Mouse (Mus musculus) induced T-regulatory cell, adult 2 months (primary cell): ENCODE results near the gene Sox30.
"Not testable (repeated sequence)": the region's sequence is repeated elsewhere in the genome, so short reads cannot be mapped to it uniquely, and the experiment has no call there.

Source experiments
- DNase-seq: peaks from one replicate; pipeline ENCODE4 v3.0.0-alpha.2; 2012; ENCODE audit warnings: low read depth

The Sox30 gene

DNA sequence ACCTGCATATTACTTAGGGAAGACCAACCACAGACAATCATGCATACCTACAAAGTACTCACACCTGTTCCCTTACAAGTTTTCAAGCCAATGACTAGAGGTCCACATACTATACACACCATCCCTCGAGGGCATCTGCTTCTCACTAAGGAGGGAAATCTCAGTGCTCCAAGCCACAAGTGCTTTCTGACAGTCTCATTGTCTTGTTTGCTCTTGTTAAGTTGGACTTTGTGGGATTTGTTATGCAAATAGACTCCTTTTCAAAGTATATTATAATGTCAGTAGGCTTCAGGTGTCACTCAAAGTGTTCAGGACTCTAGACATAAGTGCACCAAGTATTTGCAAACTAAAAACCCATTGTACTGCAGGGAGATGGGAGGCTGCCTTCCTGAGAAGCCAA, 40.1 kb downstream of the Sox30 start:
- no peak for DNase-seq

DNA sequence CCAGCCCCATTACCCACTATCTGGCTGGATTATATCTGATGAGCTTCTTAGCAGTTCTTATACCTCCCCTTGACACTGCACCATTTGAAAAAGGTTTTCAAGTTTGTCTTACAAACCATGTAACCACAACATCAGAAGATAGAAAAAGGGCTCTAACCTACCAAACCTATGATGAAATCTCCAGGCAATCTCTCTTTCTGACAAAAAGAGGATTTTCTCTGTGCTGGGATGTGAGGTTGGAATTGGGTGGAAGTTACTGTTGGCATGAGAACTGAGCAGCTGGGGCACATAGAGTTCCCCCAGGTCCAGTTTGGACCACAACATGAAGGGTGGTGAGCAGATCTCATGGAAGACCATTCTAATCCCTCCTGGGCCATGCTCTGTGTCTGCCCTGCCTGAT, 41.7 kb downstream of the Sox30 start:
- DNase-seq, result no peak

DNA sequence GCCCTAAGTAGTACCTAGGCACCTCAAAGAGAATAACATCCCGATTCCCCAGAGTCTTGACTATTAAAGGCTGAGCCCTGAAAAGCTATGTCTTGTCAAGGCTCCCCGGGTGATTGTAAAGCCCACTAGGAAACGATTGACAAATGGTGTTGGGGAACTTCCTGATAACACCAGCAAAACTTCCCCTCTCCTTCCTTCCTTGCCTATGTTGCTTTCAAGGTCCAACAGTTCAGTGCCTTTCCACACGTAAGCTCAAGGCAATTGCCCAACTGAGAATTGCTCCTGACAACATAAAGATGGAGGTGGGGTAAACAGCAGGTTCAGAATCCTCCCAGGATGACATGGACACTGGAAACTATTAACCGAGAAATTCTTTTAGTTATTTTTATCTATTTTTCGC, 42.9 kb downstream of the Sox30 start:
- DNase-seq, result no peak

DNA sequence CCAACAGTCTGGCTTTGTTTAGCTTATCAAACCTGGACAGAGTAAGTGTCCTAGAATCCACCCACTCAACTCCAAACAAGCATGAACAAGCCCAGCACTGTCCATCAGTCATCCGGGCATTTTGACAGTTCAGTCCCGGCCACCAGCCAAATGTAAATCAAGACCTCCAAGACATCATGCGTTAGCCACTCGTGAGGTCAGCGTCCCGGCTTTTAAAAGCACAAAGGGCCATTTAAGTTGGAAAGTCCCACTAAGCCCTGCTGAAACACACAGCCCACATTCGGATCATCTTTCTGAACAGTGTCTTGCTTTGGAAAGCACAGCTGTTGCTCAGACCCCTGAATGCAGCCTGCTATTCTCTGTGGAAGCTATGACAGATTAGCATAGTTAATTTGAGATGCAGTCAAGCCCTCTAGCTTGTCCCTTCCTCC, 45.9 kb downstream of the Sox30 start:
- DNase-seq, result no peak

DNA sequence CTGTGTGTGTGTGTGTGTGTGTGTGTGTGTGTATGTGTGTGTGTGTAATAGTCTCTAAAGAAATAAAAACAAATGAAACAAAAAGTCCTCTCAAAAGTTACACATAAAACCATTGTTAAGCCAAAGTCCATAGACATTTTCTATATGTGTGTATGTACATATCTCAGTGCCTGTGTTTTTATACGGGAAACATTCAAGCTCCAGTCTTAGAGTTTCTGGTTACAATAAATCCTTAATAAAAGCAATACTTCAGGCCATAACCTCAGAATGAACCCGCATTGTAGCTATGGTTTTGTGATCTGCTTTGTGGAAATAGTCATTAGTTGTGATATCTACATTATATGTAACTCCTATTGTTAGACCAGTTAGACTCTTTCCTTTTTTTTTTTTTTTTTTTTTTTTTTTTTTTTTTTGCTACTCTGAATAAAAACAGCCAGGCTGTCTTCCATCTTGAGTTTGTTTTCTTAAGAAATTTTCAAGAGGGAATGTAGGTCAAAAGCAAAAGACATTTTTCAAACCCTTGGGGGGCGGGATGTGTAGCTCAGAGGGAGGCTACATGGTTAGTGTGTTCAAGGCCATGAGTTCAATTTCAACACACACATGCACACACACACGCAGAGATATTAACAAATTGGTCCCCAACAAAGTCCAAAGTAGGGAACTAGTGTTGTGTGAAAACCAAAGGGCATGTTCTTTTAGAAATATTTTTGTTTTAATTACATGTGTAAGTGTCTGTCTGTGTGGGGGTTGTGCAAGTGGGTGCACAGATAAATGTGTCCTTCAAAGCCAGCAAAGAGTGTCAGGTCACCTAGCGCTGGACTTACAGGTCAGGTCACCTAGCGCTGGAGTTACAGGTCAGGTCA, 48.1 kb downstream of the Sox30 start:
- DNase-seq, result no peak

DNA sequence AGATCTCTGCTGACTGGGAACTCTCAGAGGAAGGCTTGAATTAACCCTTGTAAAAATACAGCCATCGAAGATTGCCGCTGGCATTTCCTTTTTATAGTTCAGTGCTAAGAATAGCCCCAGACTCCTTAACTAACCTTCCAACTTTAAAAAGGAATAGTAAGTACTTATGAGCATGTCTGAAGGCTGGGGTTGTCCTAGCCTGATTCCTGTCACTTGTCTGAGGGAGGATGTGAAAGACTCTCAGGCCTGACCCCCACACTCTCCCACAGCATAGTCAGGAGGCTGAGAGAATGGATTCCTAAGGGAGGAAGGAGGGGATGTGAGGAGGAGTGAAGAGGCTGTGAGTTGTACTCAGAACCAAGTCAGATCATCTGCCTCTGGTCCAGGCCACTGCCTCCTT, 49.4 kb downstream of the Sox30 start:
- no peak for DNase-seq

DNA sequence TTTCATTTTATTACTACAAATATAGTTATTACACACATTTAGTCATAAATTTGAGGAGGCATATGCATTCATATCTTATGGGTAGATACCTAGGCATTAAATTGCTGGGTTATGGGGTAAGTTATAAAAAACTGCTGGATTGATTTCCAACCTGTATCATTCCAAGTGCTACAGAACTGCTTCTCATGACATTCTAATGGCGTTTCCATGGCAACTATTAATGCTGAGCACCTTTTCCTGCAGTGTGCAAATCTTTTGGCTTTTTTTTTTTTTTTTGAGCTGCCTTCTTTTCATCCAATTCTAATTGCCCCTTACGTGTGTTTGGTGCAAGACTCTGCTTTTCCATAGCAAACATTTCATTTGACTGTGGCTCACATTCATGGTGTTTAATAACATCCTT, 49.9 kb downstream of the Sox30 start:
- no peak for DNase-seq

DNA sequence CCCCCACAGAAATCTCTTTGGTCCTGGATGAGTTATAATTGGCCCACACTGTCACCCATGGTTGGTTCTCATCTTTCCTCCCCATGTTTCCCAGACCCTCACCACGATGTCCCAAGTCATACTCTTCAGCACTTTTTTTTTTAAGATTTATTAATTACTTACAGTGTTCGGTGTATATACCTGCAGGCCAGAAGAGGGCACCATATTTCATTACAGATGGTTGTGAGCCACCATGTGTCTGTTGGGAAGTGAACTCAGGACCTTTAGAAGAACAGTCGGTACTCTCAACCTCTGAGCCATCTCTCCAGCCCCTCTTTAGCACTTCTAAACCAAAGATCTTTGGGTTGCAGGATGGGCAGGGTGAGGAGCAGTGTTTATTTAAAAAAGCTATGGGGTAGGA, 51.4 kb downstream of the Sox30 start:
- DNase-seq, result peak; percentile 58

DNA sequence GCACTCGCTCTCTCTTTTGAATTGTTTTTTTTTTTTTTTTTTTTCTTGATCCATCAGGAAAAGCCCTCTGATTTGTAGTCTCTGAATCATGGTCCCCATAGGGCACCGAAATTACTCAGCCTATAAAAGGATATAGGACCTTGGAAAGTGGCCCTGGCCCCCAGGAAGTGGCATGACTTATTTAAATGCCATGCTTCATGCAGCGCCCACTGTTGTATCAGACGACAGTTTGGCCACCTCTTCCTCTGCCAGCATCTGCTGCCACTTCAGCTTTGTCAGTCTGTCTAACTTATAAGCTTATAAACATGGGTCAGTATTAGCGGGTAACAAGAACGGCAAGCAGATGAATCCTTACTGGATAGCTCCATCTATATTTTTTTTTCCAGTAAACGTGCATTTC, 52.8 kb downstream of the Sox30 start:
- DNase-seq, result no peak

DNA sequence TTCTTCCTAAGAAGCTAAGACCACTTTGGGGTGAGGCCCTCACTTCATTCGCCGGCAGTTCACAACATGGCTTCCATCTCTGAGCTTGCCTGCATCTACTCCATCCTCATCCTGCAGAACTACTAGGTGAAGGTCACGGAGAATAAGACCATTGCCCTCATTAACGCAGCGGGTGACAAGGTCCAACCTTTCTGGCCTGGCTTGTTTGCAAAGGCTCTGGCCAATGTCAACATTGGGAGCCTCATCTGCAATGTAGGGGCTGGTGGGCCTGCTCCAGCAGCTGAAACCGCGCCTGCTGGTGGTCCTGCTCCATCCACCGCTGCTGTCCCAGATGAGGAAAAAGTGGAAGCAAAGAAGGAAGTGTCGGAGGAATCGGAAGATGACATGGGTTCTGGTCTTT, 56.3 kb downstream of the Sox30 start:
- DNase-seq, result no peak

DNA sequence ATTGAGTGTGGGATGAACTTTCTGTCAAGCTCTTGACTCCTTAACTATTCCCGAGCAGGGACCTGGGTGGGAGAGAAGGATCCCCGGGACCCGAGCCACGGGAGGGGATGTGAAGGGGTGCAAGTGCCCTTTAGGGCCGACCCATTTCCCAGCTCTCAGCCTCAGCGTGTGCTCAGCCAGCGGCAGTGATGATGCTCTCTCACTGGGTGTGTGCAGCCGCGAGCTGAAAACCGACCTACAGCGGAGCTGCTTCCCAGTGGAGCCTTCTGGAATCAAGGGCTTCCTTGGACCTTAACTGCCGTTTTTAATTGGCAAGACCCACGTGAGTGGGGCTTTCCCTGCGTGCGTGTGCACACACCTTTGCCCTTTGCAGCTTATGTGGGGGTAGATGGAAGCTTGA, 58.8 kb downstream of the Sox30 start:
- DNase-seq, result no peak

DNA sequence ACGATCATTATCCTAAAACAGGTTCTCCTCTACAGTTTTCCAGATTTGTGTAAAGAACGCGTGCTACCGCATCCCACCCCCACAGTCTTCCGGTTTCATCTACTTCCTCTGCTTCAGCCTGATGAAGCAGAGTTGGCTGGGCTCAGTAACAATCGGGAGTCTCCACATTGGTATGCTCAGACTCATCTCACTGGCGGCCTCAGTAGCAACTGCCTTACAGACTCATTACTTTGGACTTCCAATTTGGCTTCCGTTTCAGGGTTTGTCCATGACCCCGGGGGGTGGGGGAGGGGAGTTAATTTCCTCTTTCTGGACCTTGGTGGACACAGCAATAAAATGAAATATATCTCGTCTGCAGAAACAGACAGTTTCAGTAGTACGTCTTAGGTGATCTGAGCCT, 59.2 kb downstream of the Sox30 start:
- peak; percentile 38 for DNase-seq

DNA sequence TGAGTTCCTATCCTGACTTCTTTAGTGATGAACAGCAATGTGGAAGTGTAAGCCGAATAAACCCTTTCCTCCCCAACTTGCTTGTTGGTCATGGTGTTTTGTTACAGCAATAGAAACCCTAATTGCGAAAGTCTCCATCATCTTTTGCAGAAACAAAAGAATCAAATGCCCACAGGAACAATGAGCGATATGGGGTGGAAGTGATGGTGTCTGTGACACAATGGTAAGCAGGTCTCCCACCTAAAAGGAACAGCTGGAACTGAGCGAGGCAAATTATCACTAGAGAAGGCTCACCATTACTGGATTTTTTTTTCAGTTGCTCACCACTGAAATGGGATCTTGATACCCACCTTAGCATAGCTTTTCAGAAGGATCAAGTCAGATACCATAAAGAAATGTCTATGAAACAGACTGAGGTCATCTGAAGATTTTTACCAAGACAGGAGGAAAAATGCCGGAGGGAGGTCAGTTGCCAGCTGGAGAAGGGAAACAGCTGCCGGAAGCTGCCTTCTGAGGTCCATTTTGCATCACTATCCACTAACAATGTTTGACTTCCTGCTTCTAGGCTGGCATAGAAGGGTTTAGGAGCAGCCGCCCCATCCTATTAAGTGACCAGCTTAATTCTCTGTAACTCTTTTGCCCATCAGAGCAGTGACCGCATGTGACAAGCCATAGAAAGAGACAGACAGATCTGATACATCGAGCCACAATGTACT, 60.9 kb downstream of the Sox30 start:
- DNase-seq, result no peak

DNA sequence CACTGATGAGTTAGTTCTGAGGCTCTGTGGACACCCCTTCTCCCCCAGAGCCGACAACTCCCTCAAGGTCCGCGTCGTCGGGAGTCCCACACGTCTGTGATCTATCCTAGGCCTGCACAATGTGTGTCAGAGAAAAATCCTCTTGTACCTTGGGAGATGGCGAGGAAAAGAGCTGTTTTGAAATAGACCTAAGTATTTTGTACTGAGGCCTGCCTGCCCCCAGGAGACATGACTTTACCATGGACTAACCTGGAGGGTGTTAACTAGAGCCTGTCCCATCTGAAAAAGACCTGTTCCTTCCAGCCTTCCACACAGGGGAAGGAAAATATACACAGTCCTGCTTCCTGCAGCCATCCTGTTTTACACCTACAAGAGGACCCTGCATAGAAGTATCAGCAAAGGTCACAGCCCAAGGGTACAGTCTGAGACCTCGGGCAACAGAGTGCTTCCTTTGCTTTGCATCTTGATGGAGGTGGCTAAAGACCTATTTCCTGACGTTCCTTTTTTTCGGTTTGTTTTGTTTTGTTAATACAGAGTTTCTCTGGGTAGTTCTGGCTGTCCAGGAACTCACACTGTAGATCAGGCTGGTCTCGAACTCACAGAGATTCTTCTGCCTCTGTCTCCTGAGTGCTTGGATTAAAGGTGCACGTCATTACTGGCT, 61.6 kb downstream of the Sox30 start:
- DNase-seq, result no peak

DNA sequence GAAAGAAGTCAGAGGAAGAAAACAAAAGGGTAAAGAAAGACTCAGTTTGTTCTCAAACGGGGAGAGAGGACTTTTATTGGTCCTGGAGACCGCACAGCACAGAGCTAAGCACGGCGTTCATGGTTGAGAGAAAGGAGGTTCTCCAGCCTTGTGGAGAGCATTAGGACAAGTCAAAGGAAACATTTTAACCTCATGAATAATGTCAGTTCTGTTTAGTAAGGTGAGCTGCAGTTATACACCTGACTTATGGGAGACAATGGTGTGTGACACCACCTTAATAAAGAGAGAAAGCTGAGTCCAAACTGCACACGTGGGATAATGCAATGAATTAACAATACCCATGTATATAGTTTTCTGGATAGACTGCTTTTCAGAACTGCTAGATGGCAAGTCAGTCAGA, 64.7 kb downstream of the Sox30 start:
- no peak for DNase-seq

DNA sequence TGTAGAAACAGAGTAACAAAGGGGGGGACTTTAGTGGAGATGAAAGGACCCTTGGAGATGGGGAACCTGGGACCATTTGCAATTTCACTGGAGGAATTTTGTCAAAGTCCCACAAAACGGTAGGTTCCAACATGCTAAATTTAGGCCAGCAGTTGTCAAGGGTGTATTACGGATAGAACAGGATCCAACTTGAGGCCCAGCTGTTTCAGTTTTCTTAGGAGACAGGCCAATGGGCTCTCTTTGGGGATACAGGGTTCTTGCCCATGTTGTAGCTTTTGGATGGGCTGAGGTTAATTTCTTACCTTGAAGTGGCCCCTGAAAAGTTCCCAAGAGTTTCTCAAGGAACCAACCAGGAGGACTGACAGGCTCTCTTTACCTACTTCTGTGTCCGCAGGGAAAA, 67.2 kb downstream of the Sox30 start:
- DNase-seq, result no peak

DNA sequence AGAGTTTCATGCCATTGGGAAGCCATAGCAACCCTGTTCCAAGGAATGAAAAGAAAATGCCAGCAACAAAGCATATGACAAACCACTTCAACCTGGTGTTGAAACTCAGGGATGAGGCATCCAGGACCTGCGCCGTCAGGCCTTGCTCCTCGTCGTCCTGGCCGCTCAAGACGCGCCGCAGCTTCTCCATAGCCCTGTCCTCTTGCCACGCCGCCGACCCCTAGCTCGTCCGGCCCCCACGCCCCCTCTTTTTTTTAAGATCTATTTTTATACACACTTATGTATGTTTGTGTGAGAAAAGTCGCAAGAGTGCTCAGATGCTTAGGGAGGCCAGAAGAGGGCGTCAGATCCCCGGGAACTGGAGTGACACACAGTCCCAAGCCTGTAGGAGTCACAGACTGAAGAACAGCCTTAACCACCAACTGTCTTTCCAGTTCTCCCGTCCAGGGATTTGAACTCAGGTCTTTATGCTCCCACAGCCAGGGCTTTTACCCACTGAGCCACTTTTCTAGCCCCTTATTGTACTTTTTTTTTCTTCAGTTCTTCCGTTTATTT, 72.1 kb downstream of the Sox30 start, which contains the start of gene Gm12166:
Gene Gm12166, minus strand, starts transcription at position 217 of the 555 bp plus-strand sequence.
- peak; percentile 81 for DNase-seq

DNA sequence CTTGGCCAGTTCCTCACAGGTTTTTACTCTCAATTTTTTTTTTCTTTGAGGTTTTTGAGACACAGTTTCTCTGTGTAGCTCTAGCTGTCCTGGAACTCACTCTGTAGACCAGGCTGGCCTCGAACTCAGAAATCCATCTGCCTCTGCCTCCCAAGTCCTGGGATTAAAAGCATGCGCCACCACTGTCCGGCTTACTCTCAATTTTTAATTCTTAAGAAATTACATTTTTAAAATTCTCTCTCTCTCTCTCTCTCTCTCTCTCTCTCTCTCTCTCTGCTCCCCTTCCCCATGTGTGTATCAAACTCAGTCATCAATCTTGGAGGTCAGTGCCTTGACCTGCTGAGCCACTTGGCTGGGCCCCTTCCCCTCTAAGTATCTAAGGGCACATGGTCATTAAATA, 73.3 kb downstream of the Sox30 start:
- not testable (repeated sequence) for DNase-seq

DNA sequence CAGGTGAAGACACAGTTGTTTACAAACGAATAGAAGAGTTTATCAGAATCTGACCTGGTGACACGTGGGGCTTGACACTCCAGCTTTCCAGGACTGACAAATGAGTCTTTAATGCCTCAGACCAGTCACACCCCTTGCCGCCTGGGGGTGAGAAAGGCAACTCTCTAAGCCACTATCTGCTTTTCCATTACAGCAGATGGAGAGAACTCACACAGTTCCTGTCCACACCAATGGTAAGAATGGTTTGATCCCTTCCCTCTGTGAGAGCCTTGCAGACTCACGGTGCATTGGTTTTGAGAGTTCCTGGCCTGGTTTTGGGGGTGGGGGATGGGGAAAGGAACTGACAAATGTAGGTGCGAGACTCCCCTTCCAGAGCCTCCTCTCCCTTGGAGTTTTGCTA, 74.2 kb downstream of the Sox30 start:
- DNase-seq, result peak; percentile 37

DNA sequence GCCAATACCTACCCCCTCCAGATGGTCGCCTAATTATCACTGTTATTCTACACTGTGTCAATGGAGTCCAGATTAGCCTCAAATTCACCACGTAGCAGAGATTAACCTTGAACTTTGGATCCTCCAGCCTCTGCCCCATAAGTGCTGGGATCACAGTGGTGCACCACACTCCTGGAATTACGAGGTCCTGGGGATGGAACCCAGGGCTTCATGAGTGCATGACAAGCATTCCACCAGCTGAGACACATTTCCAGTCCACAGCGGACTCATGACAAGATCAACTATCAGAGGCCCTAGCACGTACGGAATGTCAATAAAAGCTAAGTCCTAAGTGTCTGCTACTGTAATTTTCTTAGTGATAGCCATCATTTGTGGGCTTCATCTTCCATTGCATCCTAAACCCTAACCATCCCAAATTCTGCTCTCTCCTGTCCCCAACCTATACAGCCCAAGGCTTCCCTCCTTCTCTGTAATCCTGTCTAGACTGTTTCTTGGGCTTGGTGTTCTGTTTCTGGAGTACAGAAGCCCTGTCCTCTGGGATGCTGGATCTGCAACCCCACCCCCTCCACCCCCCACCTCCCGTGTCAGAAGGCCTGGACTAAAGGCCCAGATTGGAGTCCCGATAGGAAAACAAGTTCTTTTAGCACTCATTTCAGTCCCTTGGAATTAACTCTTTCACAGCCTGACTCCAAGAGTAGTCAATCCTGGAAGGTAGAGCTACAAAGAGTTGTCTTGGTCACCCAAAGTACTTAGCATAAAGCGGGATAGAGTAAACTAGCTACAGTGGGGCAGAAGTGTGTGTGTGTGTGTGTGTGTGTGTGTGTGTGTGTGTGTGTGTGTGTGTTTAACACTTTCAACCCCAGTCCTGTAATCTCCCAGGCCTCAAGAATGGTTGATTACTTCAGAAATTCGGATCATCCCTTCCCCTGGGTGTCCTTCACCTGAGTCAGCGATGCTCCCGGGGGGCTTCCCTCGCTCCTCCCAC, 75.1 kb downstream of the Sox30 start:
- DNase-seq, result no peak
